Mouse (Mus musculus) adrenal gland, postnatal 25 days (tissue): Measurements from ENCODE around the gene Ctse. TPM values are rescaled to one million over a fixed set of nuclear protein-coding genes. Genes with fewer than 3 reads are reported as not detected.

Experiments
- DNase-seq: peaks from one replicate; pipeline ENCODE4 v3.0.0; 2021; ENCODE audit warnings: mixed read lengths
- long read RNA-seq: library from polyadenylated mRNA; stranded (forward); transcript quantifications from one replicate; pipeline ENCODE4 v2.0.0, GENCODE M21; 2021
- total RNA-seq: library from RNA; stranded (reverse); gene quantifications from 2 replicates; pipeline ENCODE4 v1.2.3, GENCODE M21; 2021

The Ctse gene
- total RNA-seq, result 0.43 and 0.52 TPM in 2 replicates
- long read RNA-seq, result 0 reads

- DNase-seq, result no peak
These were observed at the start of gene Ctse for GRCm38 (mm10) chr1:131637791-131638540. TSS of gene Ctse (plus strand) at chr1:131638306.

GRCm38 (mm10) chr1:131598905-131599304 is 39.2 kb upstream of the Ctse start, which contains the start of gene Avpr1b:
TSS of gene Avpr1b (plus strand) at chr1:131599239.
- DNase-seq, result no peak

GRCm38 (mm10) chr1:131600314-131600713 is 37.8 kb upstream of the Ctse start:
- no peak for DNase-seq

GRCm38 (mm10) chr1:131606719-131607118 is 31.4 kb upstream of the Ctse start:
- DNase-seq, result no peak

DNA sequence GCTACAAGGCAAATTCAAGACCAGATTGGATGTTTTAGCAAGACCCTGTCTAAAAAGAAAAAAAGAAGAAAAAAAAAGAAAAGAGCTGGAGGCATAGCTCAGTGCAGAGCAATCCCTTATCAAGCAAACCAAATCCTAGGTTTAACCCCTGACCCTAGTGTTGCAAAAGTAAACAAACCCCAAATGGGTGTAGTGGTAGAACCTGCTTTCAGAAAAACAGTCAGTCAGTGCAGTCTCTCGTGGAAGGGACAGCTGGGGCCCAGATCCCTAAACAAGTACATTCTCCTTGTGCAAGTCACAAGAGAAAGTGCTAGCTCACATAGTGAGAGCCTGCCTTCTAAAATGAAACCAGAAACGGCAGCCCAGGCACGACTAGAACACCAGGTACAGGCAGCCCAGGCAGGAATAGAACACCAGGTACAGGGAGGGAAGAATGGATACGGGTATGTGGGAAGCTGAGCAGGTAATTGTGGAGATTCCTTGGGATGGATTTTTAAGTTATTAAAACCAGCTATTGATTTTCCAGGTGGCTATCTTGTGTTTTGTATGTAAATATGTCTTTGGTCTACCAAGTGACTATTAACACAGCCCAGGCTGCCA is 25.4 kb upstream of the Ctse start:
- peak; percentile 12 for DNase-seq

- DNase-seq, result peak; percentile 77
These were observed 24.6 kb upstream of the Ctse start for GRCm38 (mm10) chr1:131613361-131614133.

DNA sequence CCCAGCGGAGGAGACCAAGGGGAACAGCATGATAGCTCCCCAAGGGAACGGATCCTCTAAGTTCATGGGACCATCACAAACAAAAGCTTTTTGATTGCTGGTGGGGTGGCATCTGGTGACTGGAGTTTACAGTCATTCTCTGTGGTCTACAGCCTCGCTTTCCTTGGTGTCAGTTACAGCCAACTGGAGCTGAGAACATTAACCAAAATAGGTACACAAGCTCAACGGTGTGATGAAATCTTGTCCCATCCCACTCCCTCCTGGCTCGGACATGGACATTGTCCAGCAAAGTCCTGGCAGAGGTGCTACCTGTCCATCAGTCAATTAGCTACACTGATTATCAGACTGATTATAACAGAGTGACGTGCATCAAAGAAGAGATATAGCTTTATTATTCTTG is 23.5 kb upstream of the Ctse start:
- no peak for DNase-seq

GRCm38 (mm10) chr1:131616131-131616530 is 22.0 kb upstream of the Ctse start:
- DNase-seq, result no peak

- no peak for DNase-seq
These were observed 21.4 kb upstream of the Ctse start for GRCm38 (mm10) chr1:131616546-131617220.

DNA sequence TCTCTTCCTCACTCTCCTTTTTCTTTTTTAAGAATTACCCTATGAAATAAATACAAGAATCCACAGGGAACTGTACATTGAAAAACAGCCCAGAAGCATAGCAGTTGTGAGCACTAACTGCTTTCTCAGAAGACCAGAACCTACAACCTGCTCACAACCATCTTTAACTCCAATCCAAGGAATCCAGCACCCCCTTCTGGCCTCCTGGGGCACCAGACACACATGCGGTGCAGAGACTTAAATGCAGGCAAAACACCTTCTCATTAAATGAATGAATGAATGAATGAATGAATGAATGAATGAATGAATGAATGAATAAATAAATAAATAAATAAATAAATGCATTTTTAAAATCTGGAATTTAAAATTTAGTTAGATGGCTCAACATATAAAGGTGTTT is 19.5 kb upstream of the Ctse start:
- DNase-seq, result no peak

- no peak for DNase-seq
These were observed 18.8 kb upstream of the Ctse start for GRCm38 (mm10) chr1:131619348-131619747.

DNA sequence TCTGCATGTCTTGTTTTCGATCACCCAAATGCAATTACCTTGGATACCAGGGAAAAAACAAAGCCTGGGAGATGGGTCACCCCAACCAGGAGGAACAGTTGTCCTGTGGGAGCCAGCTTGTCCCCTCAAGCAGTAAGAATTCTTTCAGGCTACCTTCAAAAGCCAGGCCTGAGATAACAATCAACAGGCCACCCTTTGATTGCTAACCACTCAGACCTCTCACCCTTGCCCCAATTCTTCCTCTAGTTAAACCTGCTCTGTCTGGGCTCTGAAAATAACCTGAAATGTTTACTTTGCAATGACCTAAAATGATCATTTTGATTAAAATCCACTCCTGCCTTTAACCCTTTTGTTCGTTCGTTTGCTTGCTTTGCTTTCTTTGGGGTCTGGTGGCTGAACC is 14.5 kb upstream of the Ctse start:
- no peak for DNase-seq

DNA sequence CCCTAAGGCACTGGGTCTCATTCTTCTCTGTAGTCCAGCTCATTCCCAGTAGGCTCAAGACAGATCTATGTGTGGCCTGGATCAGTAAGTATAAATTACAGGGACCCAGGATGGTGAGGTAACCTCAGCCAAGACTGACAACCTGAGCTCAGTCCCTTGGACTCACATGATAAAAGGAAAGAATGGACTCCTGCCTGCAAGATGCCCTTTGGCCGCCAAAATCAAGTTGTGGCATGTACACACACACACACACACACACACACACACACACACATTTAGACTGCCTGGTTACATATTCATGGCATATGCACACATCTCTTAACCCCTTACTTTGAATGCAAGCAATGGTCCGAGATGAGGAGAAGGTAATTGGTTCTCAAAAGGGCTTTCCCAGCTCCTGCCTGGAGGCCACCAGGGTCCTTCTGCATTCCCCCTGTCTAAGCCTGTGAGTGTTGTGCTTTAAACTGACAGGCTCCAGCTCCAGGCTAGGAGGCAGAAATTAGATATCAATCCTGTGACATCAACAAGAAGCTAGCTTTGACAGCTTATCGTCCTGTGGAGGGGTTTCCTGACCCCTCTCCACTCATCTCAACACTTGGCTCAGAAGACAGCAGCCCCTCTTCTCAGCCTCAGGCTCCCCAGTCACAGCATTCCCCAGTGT is 13.8 kb upstream of the Ctse start:
- no peak for DNase-seq

DNA sequence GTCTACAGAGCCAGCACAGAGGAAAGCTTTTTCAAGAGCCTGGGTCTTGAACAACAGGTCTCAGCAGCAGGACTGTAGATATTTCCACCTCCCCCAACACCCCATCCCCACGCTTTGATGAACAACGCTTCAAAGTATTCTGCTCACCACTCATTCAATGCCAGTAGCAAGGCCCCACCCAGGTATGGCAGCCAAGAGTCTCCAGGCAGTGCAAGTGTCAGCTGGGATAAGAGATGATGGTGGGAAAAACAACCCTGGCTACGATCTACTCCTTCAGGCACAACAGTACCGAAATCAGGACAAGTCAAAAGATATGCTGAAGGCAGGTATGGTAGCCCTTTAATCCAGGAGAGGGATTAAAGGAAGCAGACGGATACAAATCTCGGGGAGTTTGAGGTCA is 11.9 kb upstream of the Ctse start:
- DNase-seq, result no peak

- DNase-seq, result peak; percentile 3
These were observed 5.9 kb upstream of the Ctse start for GRCm38 (mm10) chr1:131632216-131632615.

GRCm38 (mm10) chr1:131634495-131634894 is 3.6 kb upstream of the Ctse start:
- DNase-seq, result no peak

DNA sequence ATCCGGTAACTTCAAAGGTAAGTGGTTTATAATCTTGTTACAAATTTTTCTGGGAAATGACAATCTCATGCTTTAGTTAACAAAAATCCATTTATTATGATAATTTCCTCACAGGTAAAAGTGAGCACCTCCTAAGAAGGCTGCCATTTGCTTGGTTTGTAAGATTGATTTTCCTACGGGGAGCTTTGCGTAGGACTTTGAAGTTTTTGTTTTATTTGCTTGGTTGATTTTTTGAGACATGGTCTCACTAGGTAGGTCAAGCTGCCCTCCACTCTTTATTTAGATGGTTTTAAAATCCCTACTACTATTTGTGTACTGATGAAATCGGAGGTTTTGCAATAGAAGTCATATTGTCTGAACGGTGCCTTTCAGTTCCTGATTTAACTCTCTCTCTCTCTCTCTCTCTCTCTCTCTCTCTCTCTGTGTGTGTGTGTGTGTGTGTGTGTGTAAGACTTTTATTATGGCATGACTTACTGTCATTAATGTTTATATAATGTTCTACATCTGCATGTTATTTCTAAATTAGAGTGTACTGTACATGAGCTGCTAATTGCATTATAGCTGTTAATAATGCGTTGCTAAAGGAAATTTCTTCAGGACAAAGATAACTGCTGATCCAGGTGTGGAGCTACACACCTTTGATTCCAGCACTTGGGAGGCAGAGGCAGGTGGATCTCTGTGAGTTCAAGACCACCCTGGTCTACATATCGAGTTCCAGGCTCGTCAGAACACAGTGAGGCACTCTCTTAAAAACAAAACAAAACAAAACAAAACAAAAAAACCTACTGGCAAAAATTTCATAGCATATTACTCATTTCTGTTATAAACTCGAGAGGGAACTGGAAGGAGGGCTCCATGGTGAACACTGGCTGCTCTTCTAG is 675 bp downstream of the Ctse start:
- no peak for DNase-seq

GRCm38 (mm10) chr1:131640062-131640461 is 2.0 kb downstream of the Ctse start:
- no peak for DNase-seq

DNA sequence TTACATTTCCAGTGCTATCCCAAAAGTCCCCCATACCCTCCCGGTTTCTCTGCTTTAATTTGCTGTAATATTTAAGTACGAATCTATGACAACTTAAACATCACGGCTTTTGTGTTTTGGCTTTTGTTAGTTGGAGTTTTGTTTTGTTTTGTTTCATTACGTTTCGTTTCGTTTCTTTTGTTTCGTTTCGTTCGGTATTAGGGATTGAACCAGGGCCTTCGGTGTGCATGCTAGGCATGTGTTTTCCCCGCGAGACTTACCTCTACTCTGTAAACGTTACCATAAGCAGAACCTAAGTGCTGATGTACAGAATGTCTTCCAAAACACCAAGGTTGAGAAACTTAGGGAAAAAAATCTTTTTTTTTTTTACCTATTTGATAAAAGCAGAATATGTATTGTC is 3.5 kb downstream of the Ctse start:
- DNase-seq, result no peak

- DNase-seq, result no peak
These were observed 4.1 kb downstream of the Ctse start for GRCm38 (mm10) chr1:131642251-131642650.
